Mouse (Mus musculus) heart, embryonic 12.5 days (tissue): ENCODE data around the gene Lax1. TPM values are rescaled to one million over a fixed set of nuclear protein-coding genes. Genes with fewer than 3 reads are reported as not detected.
"Not testable (repeated sequence)": the region's sequence is repeated elsewhere in the genome, so short reads cannot be mapped to it uniquely, and the experiment has no call there.

Source experiments
- ATAC-seq: fragments of 200-750 bp; cut with Nextera tagmentation; 2 replicates; pipeline ENCODE4 v1.8.0; 2017; ENCODE audit warnings: moderate TSS enrichment, moderate library complexity; ENCODE audit not compliant: insufficient number of reproducible peaks, low FRiP score
- H3K27ac ChIP-seq: fragments of 300-500 bp; sonication (generic); 2 replicates; pipeline ENCODE4 v1.5.1; 2016; ENCODE audit warnings: mild to moderate bottlenecking, moderate library complexity; ENCODE audit not compliant: poor library complexity, severe bottlenecking
- H3K27me3 ChIP-seq: fragments of 300-500 bp; sonication (generic); replicated peaks from 2 replicates; pipeline ENCODE4 v1.6.1; 2016; ENCODE audit warnings: mild to moderate bottlenecking, moderate library complexity
- H3K36me3 ChIP-seq: fragments of 300-500 bp; sonication (generic); 2 replicates; pipeline ENCODE4 v1.6.1; 2016; ENCODE audit warnings: mild to moderate bottlenecking, moderate library complexity
- H3K4me1 ChIP-seq: fragments of 300-500 bp; sonication (generic); replicated peaks from 2 replicates; pipeline ENCODE4 v1.6.1; 2016; ENCODE audit warnings: mild to moderate bottlenecking
- H3K4me2 ChIP-seq: fragments of 300-500 bp; sonication (generic); 2 replicates; pipeline ENCODE4 v1.6.1; 2016; ENCODE audit warnings: mild to moderate bottlenecking, moderate library complexity
- H3K4me3 ChIP-seq: fragments of 300-500 bp; sonication (generic); 2 replicates; pipeline ENCODE4 v1.5.1; 2016; ENCODE audit warnings: mild to moderate bottlenecking
- H3K9ac ChIP-seq: fragments of 300-500 bp; sonication (generic); 2 replicates; pipeline ENCODE4 v1.6.1; 2016; ENCODE audit warnings: mild to moderate bottlenecking, moderate library complexity
- H3K9me3 ChIP-seq: fragments of 300-500 bp; sonication (generic); replicated peaks from 2 replicates; pipeline ENCODE4 v1.6.1; 2016; ENCODE audit warnings: mild to moderate bottlenecking, moderate library complexity
- WGBS: fragments of 180-500 bp; shearing (Covaris S2); methylation state at CpG from one replicate; pipeline ENCODE4 v1.1.7; 2016; 5-methylcytosine and 5-hydroxymethylcytosine counted together
- polyA plus RNA-seq: library from polyadenylated mRNA; unstranded; fragments of >200 nt; fragmentation: Nextera tagmentation; extraction: Ambion mirVana; gene quantifications from 2 replicates; pipeline ENCODE4 v1.2.1, GENCODE M21; 2016

Lax1 gene
- polyA plus RNA-seq, 1 experiment from 2014 or later: 0.50 TPM

- H3K27ac ChIP-seq: no peak overlapping the region
- no peak overlapping the region for H3K4me3 ChIP-seq
- H3K9me3 ChIP-seq: no peaks in the 10 kb centered on the region
- no peak overlapping the region for H3K9ac ChIP-seq
- WGBS: 87% methylated on average over 6 of the region's 6 CpGs
- peaks cover 46% of the 10 kb centered on the region for H3K4me1 ChIP-seq
- ATAC-seq: no peak
- no peaks in the 10 kb centered on the region for H3K36me3 ChIP-seq
- no peaks in the 10 kb centered on the region for H3K27me3 ChIP-seq
- no peak overlapping the region for H3K4me2 ChIP-seq
These were observed 1.1 kb upstream of the Lax1 start for GRCm38 (mm10) chr1:133691046-133691445.

GRCm38 (mm10) chr1:133688301-133688700 lies 1.6 kb downstream of the Lax1 start:
- Histone ChIP-seq H3K9me3 (no peaks in the 10 kb centered on the region), H3K36me3 (no peaks in the 10 kb centered on the region), H3K4me3 (no peak overlapping the region), H3K4me1 (peaks cover 19% of the 10 kb centered on the region), H3K27me3 (no peaks in the 10 kb centered on the region), H3K9ac (no peak overlapping the region), H3K4me2 (no peak overlapping the region), H3K27ac (no peak overlapping the region)
- ATAC-seq: no peak
- 70% methylated on average over 7 of the region's 7 CpGs for WGBS

- Histone ChIP-seq H3K4me1 (peaks cover 9% of the 10 kb centered on the region; the same call in 1 of the 2 replicates), H3K27me3 (no peaks in the 10 kb centered on the region), H3K4me2 (no peak overlapping the region), H3K36me3 (no peaks in the 10 kb centered on the region), H3K9ac (no peak overlapping the region), H3K27ac (no peak overlapping the region), H3K4me3 (no peak overlapping the region), H3K9me3 (no peaks in the 10 kb centered on the region)
- WGBS: 78% methylated on average over 10 of the region's 10 CpGs
- no peak for ATAC-seq
These were observed 4.0 kb downstream of the Lax1 start for GRCm38 (mm10) chr1:133685749-133686519.

- Histone ChIP-seq H3K4me2 (no peak overlapping the region), H3K4me3 (no peak overlapping the region), H3K27ac (no peak overlapping the region), H3K36me3 (no peaks in the 10 kb centered on the region), H3K27me3 (no peaks in the 10 kb centered on the region), H3K9ac (no peak overlapping the region), H3K9me3 (no peaks in the 10 kb centered on the region), H3K4me1 (no peaks in the 10 kb centered on the region)
- WGBS: 60% methylated on average over 3 of the region's 3 CpGs
- no peak for ATAC-seq
These were observed 18.1 kb downstream of the Lax1 start for GRCm38 (mm10) chr1:133671801-133672200.

- H3K36me3 ChIP-seq: no peaks in the 10 kb centered on the region
- no peaks in the 10 kb centered on the region for H3K4me1 ChIP-seq
- no peak overlapping the region for H3K27ac ChIP-seq
- no peak for ATAC-seq
- H3K27me3 ChIP-seq: no peaks in the 10 kb centered on the region
- no peaks in the 10 kb centered on the region for H3K9me3 ChIP-seq
- no peak overlapping the region for H3K4me2 ChIP-seq
- H3K4me3 ChIP-seq: no peak overlapping the region
- WGBS: 85% methylated on average over 3 of the region's 3 CpGs
- no peak overlapping the region for H3K9ac ChIP-seq
These were observed 18.6 kb downstream of the Lax1 start for GRCm38 (mm10) chr1:133671266-133671665.

GRCm38 (mm10) chr1:133670776-133671175 lies 19.1 kb downstream of the Lax1 start:
- Histone ChIP-seq H3K27ac (no peak overlapping the region), H3K36me3 (no peaks in the 10 kb centered on the region), H3K4me1 (no peaks in the 10 kb centered on the region), H3K4me3 (no peak overlapping the region), H3K9ac (no peak overlapping the region), H3K4me2 (no peak overlapping the region), H3K27me3 (no peaks in the 10 kb centered on the region), H3K9me3 (no peaks in the 10 kb centered on the region)
- no peak for ATAC-seq
- 73% methylated on average over 6 of the region's 6 CpGs for WGBS

- no peaks in the 10 kb centered on the region for H3K27me3 ChIP-seq
- no peak overlapping the region for H3K27ac ChIP-seq
- no peak overlapping the region for H3K4me3 ChIP-seq
- no peak overlapping the region for H3K9ac ChIP-seq
- ATAC-seq: no peak
- WGBS: 71% methylated on average over 12 of the region's 12 CpGs
- no peaks in the 10 kb centered on the region for H3K36me3 ChIP-seq
- H3K9me3 ChIP-seq: no peaks in the 10 kb centered on the region
- no peaks in the 10 kb centered on the region for H3K4me1 ChIP-seq
- no peak overlapping the region for H3K4me2 ChIP-seq
These were observed 19.7 kb downstream of the Lax1 start for GRCm38 (mm10) chr1:133670190-133670589.

- Histone ChIP-seq H3K4me3 (no peak overlapping the region), H3K4me2 (no peak overlapping the region), H3K27me3 (no peaks in the 10 kb centered on the region), H3K9me3 (no peaks in the 10 kb centered on the region), H3K4me1 (peaks cover 4% of the 10 kb centered on the region; the same call in 1 of the 2 replicates), H3K36me3 (no peaks in the 10 kb centered on the region), H3K9ac (no peak overlapping the region), H3K27ac (no peak overlapping the region)
- WGBS: 86% methylated on average over 3 of the region's 3 CpGs
- no peak for ATAC-seq
These were observed 21.3 kb downstream of the Lax1 start for GRCm38 (mm10) chr1:133668618-133669017.

GRCm38 (mm10) chr1:133667721-133668120 lies 22.2 kb downstream of the Lax1 start:
- 60% methylated on average over 7 of the region's 7 CpGs for WGBS

GRCm38 (mm10) chr1:133665713-133666112 lies 24.2 kb downstream of the Lax1 start:
- 73% methylated on average over 8 of the region's 8 CpGs for WGBS
- not testable (repeated sequence) for H3K27me3 ChIP-seq, ATAC-seq, H3K4me2 ChIP-seq, H3K9me3 ChIP-seq, H3K36me3 ChIP-seq, H3K9ac ChIP-seq, H3K27ac ChIP-seq, H3K4me3 ChIP-seq
- peaks cover 12% of the 10 kb centered on the region; the same call in 1 of the 2 replicates for H3K4me1 ChIP-seq

More at GRCm38 (mm10) chr1:133667721-133668120, 22.2 kb downstream of the Lax1 start:
- no peaks in the 10 kb centered on the region for H3K27me3 ChIP-seq
- no peak overlapping the region for H3K9ac ChIP-seq
- peaks cover 12% of the 10 kb centered on the region; the same call in 1 of the 2 replicates for H3K4me1 ChIP-seq
- no peak overlapping the region for H3K4me2 ChIP-seq
- H3K36me3 ChIP-seq: no peaks in the 10 kb centered on the region
- no peak for ATAC-seq
- no peak overlapping the region for H3K4me3 ChIP-seq
- H3K27ac ChIP-seq: no peak overlapping the region
- H3K9me3 ChIP-seq: no peaks in the 10 kb centered on the region

DNA sequence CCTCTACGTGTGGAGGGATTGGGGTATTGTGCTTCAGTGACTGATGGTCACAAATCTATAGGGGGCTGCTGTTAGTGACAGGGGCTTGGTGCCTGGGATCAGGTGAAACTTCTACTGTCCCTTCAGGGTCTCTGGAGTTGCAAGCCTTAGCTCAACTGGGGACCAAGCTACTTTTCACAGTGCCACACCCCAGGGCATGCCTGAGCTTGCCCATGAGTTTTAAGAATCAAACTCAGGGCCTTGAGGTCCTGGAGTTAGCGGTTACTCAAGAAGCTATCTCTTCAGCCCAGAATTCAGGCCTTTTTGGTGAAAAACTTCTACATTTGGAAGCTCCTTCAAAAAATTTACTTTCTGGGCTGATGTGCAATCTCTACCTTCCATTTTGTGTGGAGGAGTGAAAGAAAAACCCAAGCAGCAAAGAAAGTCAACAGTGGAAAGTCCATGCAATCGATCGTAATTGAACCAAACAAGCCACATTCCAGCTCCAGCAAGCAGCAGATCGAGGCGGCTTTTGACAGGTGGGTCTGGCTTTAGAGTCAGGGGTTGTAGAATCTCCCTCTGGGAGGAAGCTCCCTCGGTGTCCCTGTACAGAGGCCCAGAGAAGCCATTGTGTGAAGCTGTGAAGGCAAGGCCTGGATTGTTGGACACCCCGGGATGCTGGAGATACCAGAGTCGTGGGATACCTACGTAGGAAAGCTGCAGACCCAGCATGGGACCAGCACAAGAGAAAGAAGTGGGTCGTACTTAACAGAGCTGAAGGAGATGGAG lies 25.5 kb downstream of the Lax1 start:
- Histone ChIP-seq H3K27ac (no peak overlapping the region; the same call in 1 of the 2 replicates), H3K36me3 (peaks cover 5% of the 10 kb centered on the region; the same call in 1 of the 2 replicates), H3K4me1 (peaks cover 18% of the 10 kb centered on the region), H3K9ac (no peak overlapping the region), H3K27me3 (no peaks in the 10 kb centered on the region), H3K9me3 (no peaks in the 10 kb centered on the region), H3K4me3 (no peak overlapping the region), H3K4me2 (no peak overlapping the region)
- WGBS: 76% methylated on average over 11 of the region's 11 CpGs
- ATAC-seq: no peak
